Mouse (Mus musculus) bone marrow macrophage, adult 2 months (primary cell): ENCODE measurements around the gene Zfp277.

ENCODE experiments used
- CTCF ChIP-seq: IDR thresholded peaks from 2 replicates; pipeline ENCODE4 v1.5.1; 2012; ENCODE audit warnings: low read depth, mild to moderate bottlenecking, low read length, moderate library complexity
- POLR2A ChIP-seq: IDR thresholded peaks from 2 replicates; pipeline ENCODE4 v1.6.1; 2012; ENCODE audit warnings: mild to moderate bottlenecking, low read depth, low read length, borderline replicate concordance

- TF ChIP-seq CTCF, result no peak
- TF ChIP-seq POLR2A, result no peak
These were observed 40.5 kb upstream of the Zfp277 start for GRCm38 (mm10) chr12:40486047-40486837.
